24 mouse cellular contexts compared by ENCODE assay signal in genomic region chr1:180818000-180818399, GRCm38 (mm10). TPM values are rescaled to one million over a fixed set of nuclear protein-coding genes. Genes with fewer than 3 reads are reported as not detected.
A peak's percentile ranks its signal among the peaks of the same experiment; 100 is the strongest.
DNase-seq lines count a peak whose midpoint lies in the region; ATAC-seq and TF ChIP-seq lines count a peak whose summit lies in the region.
"Had no signal": no experiment of that assay in that cellular context is flagged by ENCODE, and none has a peak within 500 bp of the region (broad histone marks: within the 10 kb centered on the region; RNA-seq: fewer than 3 reads in every experiment).

No protein-coding gene starts in this region.

- TF ChIP-seq POLR2A in lung, adult 2 months (IDR thresholded peaks at IDR 0.05; ENCODE audit: borderline replicate concordance, extremely low read depth, low read depth, low read length) = no peak

- ATAC-seq in liver, embryonic 15.5 days (ENCODE audit: insufficient read depth) = peak; percentile 69
- no peak for ATAC-seq in stomach, embryonic 16.5 days (ENCODE audit: insufficient read depth, low FRiP score)
- ATAC-seq: forebrain, embryonic 14.5 days; hindbrain, embryonic 16.5 days had no signal

- peak overlapping the region; percentile 61 for H3K4me2 ChIP-seq in liver, embryonic 15.5 days
- no peak overlapping the region for H3K4me2 ChIP-seq in stomach, embryonic 16.5 days (ENCODE audit: low read depth, low read length)
- H3K4me2 ChIP-seq: heart, embryonic 15.5 days; lung, embryonic 14.5 days; midbrain, embryonic 12.5 days had no signal

- DNase-seq in spleen, adult 12 weeks (ENCODE audit: low spot score) = peak; percentile 42
- no peak for DNase-seq in spleen, postnatal 14 days (ENCODE audit: low spot score in 2 of 2)
- DNase-seq in ovary, adult 18-20 months (ENCODE audit: low spot score) = no peak
- no peak for DNase-seq in lung, adult 2 months
- DNase-seq: adrenal gland, postnatal 14 days; cerebellum, adult 2 months; gastrocnemius, postnatal 10 days; heart, adult 11 months; kidney, adult 11 months; lung, embryonic 14.5 days; right cerebral cortex, adult 18-20 months; thymus, adult 18-20 months had no signal

- no peak for TF ChIP-seq CTCF in lung, adult 2 months (IDR thresholded peaks at IDR 0.05; ENCODE audit: insufficient read depth, low read length)

- H3K4me1 ChIP-seq in erythroblast, embryonic 14.5 days (ENCODE audit: control insufficient read depth) = peaks cover 90% of the 10 kb centered on the region
- H3K4me1 ChIP-seq in liver, embryonic 15.5 days (replicated peaks) = peaks cover 88% of the 10 kb centered on the region
- H3K4me1 ChIP-seq in stomach, embryonic 16.5 days (ENCODE audit: control insufficient read depth, insufficient read depth, low read length) = 0 out of 2 replicates have a peak, but pooled peaks cover 7% of the 10 kb centered on the region
- H3K4me1 ChIP-seq in lung, adult 2 months (ENCODE audit: control insufficient read depth, insufficient read depth, low read length) = no peaks in the 10 kb centered on the region; the same call in 1 of the 2 replicates

- peak overlapping the region; percentile 95 for H3K27ac ChIP-seq in liver, embryonic 15.5 days (replicated peaks)
- no peak overlapping the region for H3K27ac ChIP-seq in stomach, embryonic 16.5 days (ENCODE audit: low read length)
- H3K27ac ChIP-seq: embryonic facial prominence, embryonic 10.5 days; heart, embryonic 15.5 days; kidney, postnatal 0 days; left cerebral cortex, adult 2 months; limb, embryonic 10.5 days; macrophage; midbrain, embryonic 12.5 days had no signal

- 33% methylated on average over 2 of the region's 2 CpGs for WGBS in liver, embryonic 15.5 days (ENCODE audit: insufficient replicate concordance)
- WGBS in stomach, embryonic 16.5 days = 69% methylated on average over 2 of the region's 2 CpGs
- WGBS in lung, adult 2 months = 85% methylated on average over 2 of the region's 2 CpGs

- H3K36me3 ChIP-seq in erythroblast, embryonic 14.5 days (ENCODE audit: control insufficient read depth) = peaks cover 15% of the 10 kb centered on the region
- H3K36me3 ChIP-seq in liver, embryonic 15.5 days (replicated peaks) = no peaks in the 10 kb centered on the region
- no peaks in the 10 kb centered on the region for H3K36me3 ChIP-seq in stomach, embryonic 16.5 days (ENCODE audit: control insufficient read depth, insufficient read depth, low read length)
- H3K36me3 ChIP-seq: heart, embryonic 15.5 days; midbrain, embryonic 12.5 days had no signal

- no peaks in the 10 kb centered on the region for H3K9me3 ChIP-seq in erythroblast, embryonic 14.5 days (ENCODE audit: control insufficient read depth, low read length)
- H3K9me3 ChIP-seq in liver, embryonic 15.5 days (replicated peaks) = no peaks in the 10 kb centered on the region
- no peaks in the 10 kb centered on the region for H3K9me3 ChIP-seq in stomach, embryonic 16.5 days (replicated peaks; ENCODE audit: control insufficient read depth, low read length)
- H3K9me3 ChIP-seq: embryonic facial prominence, embryonic 10.5 days; heart, embryonic 15.5 days; limb, embryonic 10.5 days; midbrain, embryonic 12.5 days had no signal

- no peaks in the 10 kb centered on the region for H3K27me3 ChIP-seq in erythroblast, embryonic 14.5 days (ENCODE audit: control insufficient read depth)
- H3K27me3 ChIP-seq in liver, embryonic 15.5 days = no peaks in the 10 kb centered on the region
- H3K27me3 ChIP-seq in stomach, embryonic 16.5 days (ENCODE audit: control insufficient read depth, insufficient read depth, low read length) = no peaks in the 10 kb centered on the region
- H3K27me3 ChIP-seq: heart, embryonic 15.5 days; midbrain, embryonic 12.5 days had no signal

- peak overlapping the region; percentile 37 for H3K4me3 ChIP-seq in erythroblast, embryonic 14.5 days (replicated peaks)
- peak overlapping the region; percentile 17 for H3K4me3 ChIP-seq in liver, embryonic 15.5 days (replicated peaks)
- no peak overlapping the region for H3K4me3 ChIP-seq in stomach, embryonic 16.5 days (replicated peaks; ENCODE audit: low read length)
- H3K4me3 ChIP-seq in lung, adult 2 months (replicated peaks; ENCODE audit: extremely low read depth, low read depth, low read length) = no peak overlapping the region
- H3K4me3 ChIP-seq: embryonic facial prominence, embryonic 10.5 days; heart, embryonic 15.5 days; left cerebral cortex, adult 2 months; limb, embryonic 10.5 days; midbrain, embryonic 12.5 days had no signal

- peak overlapping the region; percentile 55 for H3K9ac ChIP-seq in liver, embryonic 15.5 days
- H3K9ac ChIP-seq in stomach, embryonic 16.5 days (ENCODE audit: low read length) = peak overlapping the region; percentile 5; the same call in 1 of the 2 replicates
- H3K9ac ChIP-seq: heart, embryonic 15.5 days; lung, embryonic 14.5 days; midbrain, embryonic 12.5 days had no signal

RNA-seq across cellular contexts. Expression of gene H3f3a, which starts 4.3 kb away (rescaled TPM):
- 610 and 750 TPM in 2 replicates for polyA plus RNA-seq in erythroblast, embryonic 14.5 days (2012)
- polyA plus RNA-seq in liver, embryonic 15.5 days (2015; fragmentation: Nextera tagmentation; extraction: Ambion mirVana) = 2,115 and 2,296 TPM in 2 replicates
- polyA plus RNA-seq in stomach, embryonic 16.5 days (2015; fragmentation: Nextera tagmentation; extraction: Ambion mirVana) = 1,948 and 2,131 TPM in 2 replicates
- 282 and 339 TPM in 2 replicates for polyA plus RNA-seq in lung, adult 2 months (2012; rRNA removed)

RNA-seq across cellular contexts. Expression of gene Sde2, which starts 32.9 kb away (rescaled TPM):
- polyA plus RNA-seq in erythroblast, embryonic 14.5 days (2012) = 2.5 and 2.7 TPM in 2 replicates
- polyA plus RNA-seq in liver, embryonic 15.5 days (2015; fragmentation: Nextera tagmentation; extraction: Ambion mirVana) = 21.8 and 22.4 TPM in 2 replicates
- 34.9 and 36.5 TPM in 2 replicates for polyA plus RNA-seq in stomach, embryonic 16.5 days (2015; fragmentation: Nextera tagmentation; extraction: Ambion mirVana)
- polyA plus RNA-seq in lung, adult 2 months (2012; rRNA removed) = 8.7 and 11.1 TPM in 2 replicates

Comparison
In these comparisons a context has a peak if more than half of its experiments do, and no peak if none do; other contexts are left out.
1. H3K4me3 ChIP-seq: peak in erythroblast, embryonic 14.5 days (single experiment) and liver, embryonic 15.5 days (single experiment); none in stomach, embryonic 16.5 days (single experiment) and lung, adult 2 months (single experiment).